Mouse (Mus musculus): Measurements from ENCODE around the gene Nnat.

- TF ChIP-seq POLR2A (IDR thresholded peaks at IDR 0.05; ENCODE audit: insufficient read depth, low read length), result no peak
- TF ChIP-seq CTCF (IDR thresholded peaks at IDR 0.05; ENCODE audit: low read depth, low read length), result no peak
- no peak for TF ChIP-seq EP300 (IDR thresholded peaks at IDR 0.05; ENCODE audit: insufficient read depth, low read depth, low read length)
Observed at GRCm38 (mm10) chr2:157544333-157544888, 15.5 kb upstream of the Nnat start.

All from ES-Bruce4 (cell line).